Comparison of ENCODE assay signal across 7 mouse cellular contexts in genomic region chr2:154614841-154615576, GRCm38 (mm10). TPM values are rescaled to one million over a fixed set of nuclear protein-coding genes. Genes with fewer than 3 reads are reported as not detected.
DNase-seq lines count a peak whose midpoint lies in the region; ATAC-seq lines count a peak whose summit lies in the region.

No protein-coding gene starts in this region.

- peaks cover 74% of the 10 kb centered on the region for H3K4me1 ChIP-seq in megakaryocyte, embryonic 14.5 days
- peaks cover 9% of the 10 kb centered on the region; the same call in 1 of the 2 replicates for H3K4me1 ChIP-seq in intestine, embryonic 15.5 days (replicated peaks)

- H3K9ac ChIP-seq in intestine, embryonic 15.5 days, result no peak overlapping the region

- no peak overlapping the region for H3K4me2 ChIP-seq in intestine, embryonic 15.5 days (replicated peaks)

- H3K27ac ChIP-seq in intestine, embryonic 15.5 days, result 0 out of 2 replicates have a peak overlapping the region, but pooled peaks have one; percentile 17

- H3K27me3 ChIP-seq in megakaryocyte, embryonic 14.5 days (replicated peaks), result no peaks in the 10 kb centered on the region
- no peaks in the 10 kb centered on the region for H3K27me3 ChIP-seq in intestine, embryonic 15.5 days (replicated peaks)

- 58% methylated on average over 19 of the region's 19 CpGs for WGBS in intestine, embryonic 15.5 days

- H3K4me3 ChIP-seq in megakaryocyte, embryonic 14.5 days (replicated peaks), result peak overlapping the region; percentile 88
- H3K4me3 ChIP-seq in intestine, embryonic 15.5 days (replicated peaks), result no peak overlapping the region

- H3K9me3 ChIP-seq in megakaryocyte, embryonic 14.5 days, result no peaks in the 10 kb centered on the region
- H3K9me3 ChIP-seq in intestine, embryonic 15.5 days, result no peaks in the 10 kb centered on the region

- peaks cover 17% of the 10 kb centered on the region for H3K36me3 ChIP-seq in megakaryocyte, embryonic 14.5 days (replicated peaks; ENCODE audit: low read length)
- no peaks in the 10 kb centered on the region for H3K36me3 ChIP-seq in intestine, embryonic 15.5 days

- peak; percentile 70 to 72 for DNase-seq in cerebellum, postnatal 25 days
- peak; percentile 15 for DNase-seq in skeletal muscle tissue, adult 2 months (ENCODE audit: low read depth, low spot score)
- DNase-seq in layer of hippocampus, adult 9-11 months, result no peak

- ATAC-seq in megakaryocyte, adult 5-6 weeks (ENCODE audit: poor library complexity, severe bottlenecking), result no peak
- no peak for ATAC-seq in intestine, embryonic 15.5 days
- ATAC-seq in megakaryocyte-erythroid progenitor cell, adult 5-6 weeks (replicated peaks; ENCODE audit: low FRiP score, low TSS enrichment, poor library complexity, severe bottlenecking), result no peak

RNA-seq across cellular contexts. Expression of gene 4930519P11Rik, which starts 1.8 kb away (rescaled TPM):
- 1.6 and 14.8 TPM in 2 replicates for polyA plus RNA-seq in megakaryocyte, embryonic 14.5 days (2012; ENCODE audit: insufficient read depth, low replicate concordance)
- 2.7 TPM in 1 of 2 replicates, not detected in the other for total RNA-seq in megakaryocyte, adult 5-6 weeks (2015)
- total RNA-seq in megakaryocyte, adult 5-6 weeks (2017), result 0.85 TPM in 1 of 2 replicates, not detected in the other
- not detected in 2 replicates for polyA plus RNA-seq in intestine, embryonic 15.5 days (2015; fragmentation: Nextera tagmentation; extraction: Ambion mirVana)
- total RNA-seq in megakaryocyte-erythroid progenitor cell, adult 5-6 weeks (2014; fragmentation: Nextera tagmentation), result not detected in 2 replicates
- total RNA-seq in megakaryocyte-erythroid progenitor cell, adult 5-6 weeks (2017), result not detected in 2 replicates

RNA-seq across cellular contexts. Expression of gene Zfp341, which starts 1.9 kb away (rescaled TPM):
- 4.0 and 4.4 TPM in 2 replicates for polyA plus RNA-seq in megakaryocyte, embryonic 14.5 days (2012; ENCODE audit: insufficient read depth, low replicate concordance)
- 2.2 and 2.3 TPM in 2 replicates for total RNA-seq in megakaryocyte, adult 5-6 weeks (2015)
- 1.5 and 1.8 TPM in 2 replicates for total RNA-seq in megakaryocyte, adult 5-6 weeks (2017)
- 0.69 and 1.0 TPM in 2 replicates for polyA plus RNA-seq in intestine, embryonic 15.5 days (2015; fragmentation: Nextera tagmentation; extraction: Ambion mirVana)
- total RNA-seq in megakaryocyte-erythroid progenitor cell, adult 5-6 weeks (2014; fragmentation: Nextera tagmentation), result 5.1 and 7.1 TPM in 2 replicates
- 0.30 and 1.1 TPM in 2 replicates for total RNA-seq in megakaryocyte-erythroid progenitor cell, adult 5-6 weeks (2017)

RNA-seq across cellular contexts. Expression of gene Pxmp4, which starts 11.5 kb away (rescaled TPM):
- polyA plus RNA-seq in megakaryocyte, embryonic 14.5 days (2012; ENCODE audit: insufficient read depth, low replicate concordance), result 8.5 and 10.5 TPM in 2 replicates
- total RNA-seq in megakaryocyte, adult 5-6 weeks (2015), result 21.9 and 24.2 TPM in 2 replicates
- 24.4 and 27.1 TPM in 2 replicates for total RNA-seq in megakaryocyte, adult 5-6 weeks (2017)
- 28.0 and 32.9 TPM in 2 replicates for polyA plus RNA-seq in intestine, embryonic 15.5 days (2015; fragmentation: Nextera tagmentation; extraction: Ambion mirVana)
- 17.3 and 18.1 TPM in 2 replicates for total RNA-seq in megakaryocyte-erythroid progenitor cell, adult 5-6 weeks (2014; fragmentation: Nextera tagmentation)
- total RNA-seq in megakaryocyte-erythroid progenitor cell, adult 5-6 weeks (2017), result 9.1 and 12.4 TPM in 2 replicates

RNA-seq across cellular contexts. Expression of gene Chmp4b, which starts 36.5 kb away (rescaled TPM):
- 131 and 221 TPM in 2 replicates for polyA plus RNA-seq in megakaryocyte, embryonic 14.5 days (2012; ENCODE audit: insufficient read depth, low replicate concordance)
- 117 and 122 TPM in 2 replicates for total RNA-seq in megakaryocyte, adult 5-6 weeks (2015)
- total RNA-seq in megakaryocyte, adult 5-6 weeks (2017), result 166 and 187 TPM in 2 replicates
- polyA plus RNA-seq in intestine, embryonic 15.5 days (2015; fragmentation: Nextera tagmentation; extraction: Ambion mirVana), result 36.3 and 36.4 TPM in 2 replicates
- total RNA-seq in megakaryocyte-erythroid progenitor cell, adult 5-6 weeks (2014; fragmentation: Nextera tagmentation), result 79.5 and 118 TPM in 2 replicates
- total RNA-seq in megakaryocyte-erythroid progenitor cell, adult 5-6 weeks (2017), result 95.1 and 99.0 TPM in 2 replicates

RNA-seq across cellular contexts. Expression of gene E2f1, which starts 45.3 kb away (rescaled TPM):
- polyA plus RNA-seq in megakaryocyte, embryonic 14.5 days (2012; ENCODE audit: insufficient read depth, low replicate concordance), result 24.2 and 31.3 TPM in 2 replicates
- 14.3 and 16.2 TPM in 2 replicates for total RNA-seq in megakaryocyte, adult 5-6 weeks (2015)
- 7.7 and 9.3 TPM in 2 replicates for total RNA-seq in megakaryocyte, adult 5-6 weeks (2017)
- 16.7 and 18.7 TPM in 2 replicates for polyA plus RNA-seq in intestine, embryonic 15.5 days (2015; fragmentation: Nextera tagmentation; extraction: Ambion mirVana)
- total RNA-seq in megakaryocyte-erythroid progenitor cell, adult 5-6 weeks (2014; fragmentation: Nextera tagmentation), result 25.3 and 26.1 TPM in 2 replicates
- total RNA-seq in megakaryocyte-erythroid progenitor cell, adult 5-6 weeks (2017), result 7.0 and 7.8 TPM in 2 replicates
